Mouse (Mus musculus): ENCODE measurements around the gene Abcc6.
"Not testable (repeated sequence)": the region's sequence is repeated elsewhere in the genome, so short reads cannot be mapped to it uniquely, and the experiment has no call there.

Gene Abcc6

GRCm38 (mm10) chr7:45933766-45934165, 96.3 kb downstream of the Abcc6 start:
- not testable (repeated sequence) for DNase-seq (ENCODE audit: low spot score)

- no peak for DNase-seq (ENCODE audit: low spot score)
Observed at GRCm38 (mm10) chr7:45929688-45930087, 100.4 kb downstream of the Abcc6 start.

GRCm38 (mm10) chr7:45928626-45929295, 101.3 kb downstream of the Abcc6 start:
- no peak for DNase-seq (ENCODE audit: low spot score)

- no peak for DNase-seq (ENCODE audit: low spot score)
Observed at GRCm38 (mm10) chr7:45924429-45924816, 105.7 kb downstream of the Abcc6 start.

- DNase-seq (ENCODE audit: low spot score): peak; percentile 78
Observed at GRCm38 (mm10) chr7:45923762-45924428, 106.2 kb downstream of the Abcc6 start, which contains the start of gene Ccdc114. Gene Ccdc114 (plus strand): TSS chr7:45924072.

GRCm38 (mm10) chr7:45922928-45923761, 107.0 kb downstream of the Abcc6 start:
- peak; percentile 95 for DNase-seq (ENCODE audit: low spot score)

GRCm38 (mm10) chr7:45921950-45922600, 108.0 kb downstream of the Abcc6 start:
- no peak for DNase-seq (ENCODE audit: low spot score)

GRCm38 (mm10) chr7:45921242-45921621, 108.9 kb downstream of the Abcc6 start, which contains the start of gene Emp3:
Gene Emp3 (minus strand): TSS chr7:45921404.
- DNase-seq (ENCODE audit: low spot score): peak; percentile 61

- peak; percentile 68 for DNase-seq (ENCODE audit: low spot score)
Observed at GRCm38 (mm10) chr7:45920583-45921241, 109.4 kb downstream of the Abcc6 start.

- no peak for DNase-seq (ENCODE audit: low spot score)
Observed at GRCm38 (mm10) chr7:45919761-45920160, 110.3 kb downstream of the Abcc6 start.

- DNase-seq (ENCODE audit: low spot score): no peak
Observed at GRCm38 (mm10) chr7:45919083-45919671, 110.9 kb downstream of the Abcc6 start.

GRCm38 (mm10) chr7:45917926-45918325, 112.2 kb downstream of the Abcc6 start:
- DNase-seq (ENCODE audit: low spot score): no peak
